Mouse (Mus musculus) neural tube, embryonic 14.5 days (tissue): ENCODE measurements around the gene Dhps. TPM values are rescaled to one million over a fixed set of nuclear protein-coding genes. Genes with fewer than 3 reads are reported as not detected.
"Not testable (repeated sequence)": the region's sequence is repeated elsewhere in the genome, so short reads cannot be mapped to it uniquely, and the experiment has no call there.

Source experiments
- ATAC-seq: fragments of 200-750 bp; cut with Nextera tagmentation; 2 replicates; pipeline ENCODE4 v1.8.0; 2017; ENCODE audit warnings: low read depth, mild to moderate bottlenecking, moderate TSS enrichment, moderate library complexity
- H3K27ac ChIP-seq: fragments of 300-500 bp; sonication (generic); 2 replicates; pipeline ENCODE4 v1.5.1; 2014; ENCODE audit warnings: low read depth, mild to moderate bottlenecking, control low read depth, low read length, moderate library complexity, mixed read lengths
- H3K27me3 ChIP-seq: fragments of 300-500 bp; sonication (generic); 2 replicates; pipeline ENCODE4 v1.6.1; 2014; ENCODE audit warnings: low read length; ENCODE audit not compliant: control insufficient read depth, insufficient read depth
- H3K36me3 ChIP-seq: fragments of 300-500 bp; sonication (generic); 2 replicates; pipeline ENCODE4 v1.6.1; 2014; ENCODE audit warnings: low read length, mixed read lengths; ENCODE audit not compliant: control insufficient read depth, insufficient read depth
- H3K4me1 ChIP-seq: fragments of 300-500 bp; sonication (generic); 2 replicates; pipeline ENCODE4 v1.6.1; 2014; ENCODE audit warnings: low read length; ENCODE audit not compliant: control insufficient read depth, insufficient read depth
- H3K4me2 ChIP-seq: fragments of 300-500 bp; sonication (generic); 2 replicates; pipeline ENCODE4 v1.6.1; 2014; ENCODE audit warnings: mild to moderate bottlenecking, low read depth, low read length, control low read depth
- H3K4me3 ChIP-seq: fragments of 300-500 bp; sonication (generic); 2 replicates; pipeline ENCODE4 v1.5.1; 2014; ENCODE audit warnings: low read depth, low read length, control low read depth, mixed read lengths
- H3K9ac ChIP-seq: fragments of 300-500 bp; sonication (generic); replicated peaks from 2 replicates; pipeline ENCODE4 v1.6.1; 2014; ENCODE audit warnings: low read depth, mild to moderate bottlenecking, control low read depth, low read length, mixed read lengths
- H3K9me3 ChIP-seq: fragments of 300-500 bp; sonication (generic); 2 replicates; pipeline ENCODE4 v1.6.1; 2016; ENCODE audit warnings: low read length; ENCODE audit not compliant: control insufficient read depth
- WGBS: fragments of 180-500 bp; shearing (Covaris S2); extraction: QIAGEN DNeasy Blood & Tissue Kit; methylation state at CpG from one replicate; pipeline ENCODE4 v1.1.7; 2014; 5-methylcytosine and 5-hydroxymethylcytosine counted together
- polyA plus RNA-seq: library from polyadenylated mRNA; unstranded; fragments of >200 nt; fragmentation: Nextera tagmentation; extraction: Ambion mirVana; gene quantifications from 2 replicates; pipeline ENCODE4 v1.2.1, GENCODE M21; 2014

Gene Dhps
- polyA plus RNA-seq, 1 experiment from 2014 or later = 115 TPM

DNA sequence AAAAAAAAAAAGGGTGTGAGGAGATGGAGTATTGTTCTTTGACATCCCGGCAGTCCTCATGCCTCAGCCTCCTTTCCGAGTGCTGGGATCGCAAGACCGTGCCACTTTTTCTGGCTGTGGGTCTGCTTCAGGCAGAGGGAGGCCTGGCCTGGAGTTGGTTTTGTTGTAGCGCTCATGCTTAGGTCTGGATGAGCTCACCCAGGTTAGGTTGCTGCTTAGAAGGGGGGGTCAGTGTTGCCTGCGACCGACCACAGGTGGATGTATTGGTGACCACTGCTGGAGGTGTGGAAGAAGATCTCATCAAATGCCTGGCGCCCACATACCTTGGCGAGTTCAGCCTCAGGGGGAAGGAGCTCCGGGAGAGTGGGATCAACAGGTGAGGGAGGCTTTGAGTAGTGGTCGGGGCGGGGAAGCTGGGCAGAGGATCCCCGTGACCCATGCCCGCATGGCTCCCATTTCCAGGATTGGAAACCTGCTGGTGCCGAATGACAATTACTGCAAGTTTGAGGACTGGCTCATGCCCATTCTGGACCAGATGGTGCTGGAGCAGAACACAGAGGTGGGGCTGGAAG, 1.6 kb downstream of the Dhps start:
- H3K27ac ChIP-seq = no peak overlapping the region
- H3K9ac ChIP-seq = no peak overlapping the region
- 95% methylated on average over 15 of the region's 15 CpGs for whole genome bisulfite sequencing
- no peak overlapping the region for H3K4me2 ChIP-seq
- H3K4me3 ChIP-seq = no peak overlapping the region
- H3K27me3 ChIP-seq = no peaks in the 10 kb centered on the region
- ATAC-seq = no peak
- peaks cover 25% of the 10 kb centered on the region for H3K36me3 ChIP-seq
- peaks cover 11% of the 10 kb centered on the region; the same call in 1 of the 2 replicates for H3K4me1 ChIP-seq
- no peaks in the 10 kb centered on the region for H3K9me3 ChIP-seq

- Histone ChIP-seq H3K9ac (no peak overlapping the region), H3K36me3 (peaks cover 28% of the 10 kb centered on the region), H3K4me2 (no peak overlapping the region), H3K27ac (no peak overlapping the region), H3K9me3 (no peaks in the 10 kb centered on the region), H3K27me3 (no peaks in the 10 kb centered on the region), H3K4me1 (peaks cover 11% of the 10 kb centered on the region; the same call in 1 of the 2 replicates), H3K4me3 (no peak overlapping the region)
- ATAC-seq = no peak
- WGBS = 86% methylated on average over 10 of the region's 10 CpGs
These were observed 2.6 kb downstream of the Dhps start for GRCm38 (mm10) chr8:85074167-85074566.

DNA sequence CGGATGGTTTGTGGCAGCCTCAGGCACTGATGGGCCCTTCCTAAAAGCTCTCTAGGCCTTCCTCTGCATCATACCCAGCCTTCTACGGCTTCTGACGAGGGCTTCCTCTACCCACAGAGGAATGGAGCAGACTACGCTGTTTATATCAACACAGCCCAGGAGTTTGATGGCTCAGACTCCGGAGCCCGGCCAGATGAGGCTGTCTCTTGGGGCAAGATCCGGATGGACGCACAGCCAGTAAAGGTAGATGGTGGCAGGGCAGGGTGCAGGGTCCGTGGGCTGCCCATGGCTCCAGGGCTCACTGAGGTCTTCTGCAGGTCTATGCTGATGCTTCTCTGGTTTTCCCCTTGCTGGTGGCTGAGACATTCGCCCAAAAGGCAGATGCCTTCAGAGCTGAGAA, 3.1 kb downstream of the Dhps start:
- Histone ChIP-seq H3K27me3 (no peaks in the 10 kb centered on the region), H3K27ac (no peak overlapping the region), H3K9me3 (no peaks in the 10 kb centered on the region), H3K9ac (no peak overlapping the region), H3K36me3 (peaks cover 28% of the 10 kb centered on the region), H3K4me3 (no peak overlapping the region), H3K4me2 (no peak overlapping the region), H3K4me1 (peaks cover 13% of the 10 kb centered on the region; the same call in 1 of the 2 replicates)
- 94% methylated on average over 10 of the region's 10 CpGs for WGBS
- ATAC-seq = no peak

GRCm38 (mm10) chr8:85076001-85076400, 4.4 kb downstream of the Dhps start:
- no peaks in the 10 kb centered on the region for H3K9me3 ChIP-seq
- 80% methylated on average over 9 of the region's 9 CpGs for WGBS
- peaks cover 28% of the 10 kb centered on the region for H3K36me3 ChIP-seq
- no peak overlapping the region for H3K9ac ChIP-seq
- H3K4me2 ChIP-seq = no peak overlapping the region
- no peak for ATAC-seq
- peaks cover 14% of the 10 kb centered on the region; the same call in 1 of the 2 replicates for H3K4me1 ChIP-seq
- H3K4me3 ChIP-seq = no peak overlapping the region
- H3K27me3 ChIP-seq = no peaks in the 10 kb centered on the region
- H3K27ac ChIP-seq = no peak overlapping the region

DNA sequence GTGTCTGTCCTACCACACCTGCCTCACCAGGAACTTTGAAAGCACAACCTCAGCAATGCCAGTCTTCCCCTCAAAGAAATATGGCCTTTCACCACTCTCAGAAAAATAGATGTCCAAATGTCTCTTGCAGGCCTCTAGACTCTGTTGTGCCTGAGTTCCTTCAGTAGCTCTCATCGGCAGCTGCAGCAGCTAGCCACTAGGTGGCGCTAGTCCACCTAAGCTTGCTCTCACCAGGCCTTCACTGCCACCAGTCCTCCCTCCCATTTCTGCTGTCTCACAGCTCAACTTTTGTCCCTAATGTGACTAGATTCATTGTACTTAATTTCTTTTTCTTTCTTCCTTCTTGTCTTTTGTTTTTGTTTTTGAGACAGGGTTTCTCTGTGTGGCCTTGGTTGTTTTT, 5.4 kb downstream of the Dhps start:
- Histone ChIP-seq H3K9me3 (no peaks in the 10 kb centered on the region), H3K4me3 (no peak overlapping the region), H3K36me3 (peaks cover 28% of the 10 kb centered on the region), H3K4me1 (peaks cover 18% of the 10 kb centered on the region; the same call in 1 of the 2 replicates), H3K27me3 (no peaks in the 10 kb centered on the region), H3K9ac (no peak overlapping the region), H3K4me2 (no peak overlapping the region), H3K27ac (no peak overlapping the region)
- 0% methylated on average over 2 of the region's 2 CpGs for WGBS
- peak; percentile 45; the same call in 1 of the 2 replicates for ATAC-seq

DNA sequence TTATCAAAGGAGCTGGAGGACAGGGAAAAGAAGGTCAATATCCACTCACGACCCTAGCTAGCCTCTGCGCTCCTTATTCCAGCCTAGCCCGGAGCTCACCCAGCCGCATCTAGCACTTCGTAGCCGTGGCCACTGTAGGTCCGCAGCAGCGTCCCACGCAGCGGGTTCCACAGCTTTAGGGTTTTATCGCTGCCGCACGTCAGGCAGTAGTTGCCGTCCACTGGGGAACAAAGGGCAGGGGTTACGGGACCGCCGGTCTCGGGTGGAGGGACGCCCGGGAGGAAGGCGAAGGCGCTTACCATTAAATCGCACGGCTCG, 8.6 kb downstream of the Dhps start:
- peak overlapping the region; percentile 92 for H3K4me2 ChIP-seq
- H3K27me3 ChIP-seq = no peaks in the 10 kb centered on the region
- H3K4me1 ChIP-seq = peaks cover 13% of the 10 kb centered on the region; the same call in 1 of the 2 replicates
- peaks cover 16% of the 10 kb centered on the region for H3K36me3 ChIP-seq
- WGBS = under 1% methylated on average over 25 of the region's 25 CpGs
- peak overlapping the region; percentile 76 for H3K9ac ChIP-seq
- H3K27ac ChIP-seq = 0 out of 2 replicates have a peak overlapping the region, but pooled peaks have one; percentile 28
- no peak for ATAC-seq
- peak overlapping the region; percentile 82 for H3K4me3 ChIP-seq
- H3K9me3 ChIP-seq = no peaks in the 10 kb centered on the region

DNA sequence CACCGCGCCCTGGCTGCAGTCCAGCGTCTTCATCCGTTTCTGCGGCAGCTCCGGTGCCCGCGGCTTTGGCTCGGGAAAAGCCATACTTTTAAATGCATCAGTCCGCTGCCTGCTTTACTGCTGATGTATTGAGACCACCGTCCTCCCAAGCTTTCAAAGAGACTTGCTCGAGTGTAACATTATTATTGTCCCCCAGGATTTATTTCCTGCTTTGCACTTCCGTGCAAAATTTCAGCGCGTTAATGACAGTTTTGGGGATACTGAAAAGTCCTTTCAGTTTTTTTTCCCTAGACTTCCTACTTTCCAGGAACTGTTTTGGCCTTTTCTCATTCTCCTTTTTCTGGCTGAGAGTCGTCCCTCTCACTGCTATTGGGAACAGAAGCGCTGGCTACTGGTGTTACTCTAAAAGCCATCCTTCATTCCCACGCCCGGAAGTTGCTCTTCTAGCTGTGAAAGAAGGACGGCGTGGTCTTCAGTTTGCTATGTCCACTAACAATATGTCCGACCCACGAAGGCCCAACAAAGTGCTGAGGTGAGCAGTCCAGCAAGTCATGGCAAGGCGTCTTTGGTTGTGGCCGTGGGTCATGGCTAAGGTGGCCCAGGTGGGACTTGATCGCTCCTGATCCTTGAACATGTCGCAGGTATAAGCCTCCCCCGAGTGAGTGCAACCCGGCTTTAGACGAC, 9.1 kb downstream of the Dhps start, which contains the start of gene Wdr83os:
Gene Wdr83os (plus strand): TSS at position 209 of the 684 bp plus-strand sequence.
- Histone ChIP-seq H3K4me1 (peaks cover 13% of the 10 kb centered on the region; the same call in 1 of the 2 replicates), H3K27me3 (no peaks in the 10 kb centered on the region), H3K9ac (peak within 1 kb of the TSS; percentile 76), H3K9me3 (no peaks in the 10 kb centered on the region), H3K36me3 (peaks cover 12% of the 10 kb centered on the region; the same call in 1 of the 2 replicates), H3K4me2 (peak within 1 kb of the TSS; percentile 92), H3K27ac (0 out of 2 replicates have a peak within 1 kb of the TSS, but pooled peaks have one; percentile 28), H3K4me3 (peak within 1 kb of the TSS; percentile 82)
- ATAC-seq = 0 out of 2 replicates have a peak, but pooled peaks have one; percentile 3
- under 1% methylated on average over 30 of the region's 30 CpGs for WGBS

GRCm38 (mm10) chr8:85081216-85081555, 9.6 kb downstream of the Dhps start, which contains the start of gene Wdr83:
Gene Wdr83 (minus strand): TSS chr8:85081306.
- no peak; the same call in 1 of the 2 replicates for ATAC-seq
- Histone ChIP-seq H3K9me3 (no peaks in the 10 kb centered on the region), H3K4me3 (peak within 1 kb of the TSS; percentile 82), H3K4me2 (peak within 1 kb of the TSS; percentile 92), H3K27me3 (no peaks in the 10 kb centered on the region), H3K36me3 (peaks cover 7% of the 10 kb centered on the region; the same call in 1 of the 2 replicates), H3K4me1 (peaks cover 13% of the 10 kb centered on the region; the same call in 1 of the 2 replicates), H3K9ac (peak within 1 kb of the TSS; percentile 76), H3K27ac (0 out of 2 replicates have a peak within 1 kb of the TSS, but pooled peaks have one; percentile 28)
- WGBS = 2% methylated on average over 9 of the region's 9 CpGs

- not testable (repeated sequence) for ATAC-seq, H3K36me3 ChIP-seq, H3K9ac ChIP-seq, H3K27ac ChIP-seq, H3K27me3 ChIP-seq, H3K4me3 ChIP-seq, H3K9me3 ChIP-seq, H3K4me2 ChIP-seq
- 91% methylated on average over 4 of the region's 4 CpGs for WGBS
- peaks cover 13% of the 10 kb centered on the region; the same call in 1 of the 2 replicates for H3K4me1 ChIP-seq
These were observed 10.6 kb downstream of the Dhps start for GRCm38 (mm10) chr8:85082169-85082568.
